Mouse (Mus musculus): ENCODE measurements around the gene Xrcc6. TPM values are rescaled to one million over a fixed set of nuclear protein-coding genes. Genes with fewer than 3 reads are reported as not detected.

The Xrcc6 gene
- total and polyA plus RNA-seq, 2 experiments from 2014 or later, result 29.5 to 34.8 TPM

GRCm38 (mm10) chr15:82019288-82019687 lies 31.7 kb downstream of the Xrcc6 start:
- Histone ChIP-seq H3K36me3 (ENCODE audit: insufficient read depth) (peaks cover 22% of the 10 kb centered on the region), H3K4me3 (ENCODE audit: low read depth, low read length) (no peak overlapping the region), H3K4me2 (ENCODE audit: low read depth) (no peak overlapping the region), H3K27me3 (ENCODE audit: insufficient read depth, low read length) (no peaks in the 10 kb centered on the region), H3K9me3 (ENCODE audit: low read length) (no peaks in the 10 kb centered on the region), H3K4me1 (ENCODE audit: insufficient read depth) (peaks cover 9% of the 10 kb centered on the region; the same call in 1 of the 2 replicates), H3K9ac (no peak overlapping the region), H3K27ac (ENCODE audit: low read depth, low read length) (no peak overlapping the region)
- 69% methylated on average over 3 of the region's 3 CpGs for WGBS
- ATAC-seq (no peak), DNase-seq (no peak)
- no peak for TF ChIP-seq CTCF (IDR thresholded peaks at IDR 0.05; ENCODE audit: low read depth)

- H3K4me3 ChIP-seq (ENCODE audit: low read depth, low read length), result no peak overlapping the region
- H3K4me1 ChIP-seq (ENCODE audit: insufficient read depth), result no peaks in the 10 kb centered on the region
- H3K4me2 ChIP-seq (ENCODE audit: low read depth), result no peak overlapping the region
- no peaks in the 10 kb centered on the region for H3K27me3 ChIP-seq (ENCODE audit: insufficient read depth, low read length)
- peaks cover 55% of the 10 kb centered on the region for H3K36me3 ChIP-seq (ENCODE audit: insufficient read depth)
- no peak overlapping the region for H3K9ac ChIP-seq
- TF ChIP-seq CTCF (IDR thresholded peaks at IDR 0.05; ENCODE audit: low read depth), result no peak
- no peak for ATAC-seq
- no peaks in the 10 kb centered on the region for H3K9me3 ChIP-seq (ENCODE audit: low read length)
- no peak overlapping the region for H3K27ac ChIP-seq (ENCODE audit: low read depth, low read length)
- no peak for DNase-seq
- 87% methylated on average over 13 of the region's 13 CpGs for WGBS
These were observed 35.0 kb downstream of the Xrcc6 start for GRCm38 (mm10) chr15:82022535-82023088.

- no peak for TF ChIP-seq CTCF (IDR thresholded peaks at IDR 0.05; ENCODE audit: low read depth)
- Histone ChIP-seq H3K36me3 (ENCODE audit: insufficient read depth) (peaks cover 66% of the 10 kb centered on the region), H3K27me3 (ENCODE audit: insufficient read depth, low read length) (no peaks in the 10 kb centered on the region), H3K4me2 (ENCODE audit: low read depth) (no peak overlapping the region), H3K9me3 (ENCODE audit: low read length) (no peaks in the 10 kb centered on the region), H3K27ac (ENCODE audit: low read depth, low read length) (no peak overlapping the region), H3K4me3 (ENCODE audit: low read depth, low read length) (no peak overlapping the region), H3K9ac (no peak overlapping the region), H3K4me1 (ENCODE audit: insufficient read depth) (no peaks in the 10 kb centered on the region)
- DNase-seq (no peak), ATAC-seq (no peak)
- WGBS, result 92% methylated on average over 6 of the region's 6 CpGs
These were observed 36.5 kb downstream of the Xrcc6 start for GRCm38 (mm10) chr15:82023965-82024635.

GRCm38 (mm10) chr15:82027276-82027675 lies 39.6 kb downstream of the Xrcc6 start:
- Histone ChIP-seq H3K9me3 (ENCODE audit: low read length) (no peaks in the 10 kb centered on the region), H3K4me2 (ENCODE audit: low read depth) (no peak overlapping the region), H3K9ac (no peak overlapping the region), H3K4me1 (ENCODE audit: insufficient read depth) (no peaks in the 10 kb centered on the region), H3K4me3 (ENCODE audit: low read depth, low read length) (no peak overlapping the region), H3K36me3 (ENCODE audit: insufficient read depth) (peaks cover 93% of the 10 kb centered on the region), H3K27ac (ENCODE audit: low read depth, low read length) (no peak overlapping the region), H3K27me3 (ENCODE audit: insufficient read depth, low read length) (no peaks in the 10 kb centered on the region)
- DNase-seq (no peak), ATAC-seq (no peak)
- TF ChIP-seq CTCF (IDR thresholded peaks at IDR 0.05; ENCODE audit: low read depth), result no peak
- WGBS, result 95% methylated on average over 7 of the region's 7 CpGs

- no peaks in the 10 kb centered on the region for H3K27me3 ChIP-seq (ENCODE audit: insufficient read depth, low read length)
- H3K27ac ChIP-seq (ENCODE audit: low read depth, low read length), result no peak overlapping the region
- TF ChIP-seq CTCF (IDR thresholded peaks at IDR 0.05; ENCODE audit: low read depth), result no peak
- no peak overlapping the region for H3K4me3 ChIP-seq (ENCODE audit: low read depth, low read length)
- H3K36me3 ChIP-seq (ENCODE audit: insufficient read depth), result peaks cover 91% of the 10 kb centered on the region
- H3K4me1 ChIP-seq (ENCODE audit: insufficient read depth), result no peaks in the 10 kb centered on the region
- no peak overlapping the region for H3K4me2 ChIP-seq (ENCODE audit: low read depth)
- ATAC-seq (no peak), DNase-seq (no peak)
- no peaks in the 10 kb centered on the region for H3K9me3 ChIP-seq (ENCODE audit: low read length)
- whole genome bisulfite sequencing, result 94% methylated on average over 7 of the region's 7 CpGs
- no peak overlapping the region for H3K9ac ChIP-seq
These were observed 40.1 kb downstream of the Xrcc6 start for GRCm38 (mm10) chr15:82027726-82028125.

DNA sequence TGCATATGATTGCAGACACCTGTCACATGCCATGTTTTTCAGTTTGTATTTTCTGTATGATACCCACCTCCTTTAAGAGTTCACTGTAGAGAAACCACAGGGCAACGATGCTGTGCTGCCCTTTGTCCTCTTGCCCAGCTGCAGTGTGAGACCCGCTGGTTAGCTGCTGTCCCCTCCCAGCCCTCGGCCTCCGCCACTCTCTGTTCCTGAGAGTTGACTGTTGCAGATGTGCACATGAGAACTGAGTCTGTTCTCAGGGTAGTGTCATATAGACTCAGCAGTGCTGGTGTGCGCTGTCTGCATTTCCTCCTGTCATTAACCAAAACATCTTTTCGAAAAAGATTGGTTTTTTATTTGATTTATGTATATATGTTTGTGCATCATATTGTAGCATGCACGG lies 44.8 kb downstream of the Xrcc6 start:
- ATAC-seq, result no peak
- H3K27me3 ChIP-seq (ENCODE audit: insufficient read depth, low read length), result no peaks in the 10 kb centered on the region
- no peak overlapping the region for H3K4me3 ChIP-seq (ENCODE audit: low read depth, low read length)
- no peak overlapping the region for H3K9ac ChIP-seq
- no peak for DNase-seq
- no peak overlapping the region for H3K4me2 ChIP-seq (ENCODE audit: low read depth)
- no peaks in the 10 kb centered on the region for H3K9me3 ChIP-seq (ENCODE audit: low read length)
- H3K27ac ChIP-seq (ENCODE audit: low read depth, low read length), result no peak overlapping the region
- no peak for TF ChIP-seq CTCF (IDR thresholded peaks at IDR 0.05; ENCODE audit: low read depth)
- H3K4me1 ChIP-seq (ENCODE audit: insufficient read depth), result no peaks in the 10 kb centered on the region
- peaks cover 73% of the 10 kb centered on the region for H3K36me3 ChIP-seq (ENCODE audit: insufficient read depth)
- WGBS, result 88% methylated on average over 7 of the region's 7 CpGs

GRCm38 (mm10) chr15:82033762-82034161 lies 46.1 kb downstream of the Xrcc6 start, which contains the start of gene Desi1:
Desi1 (minus strand) TSS chr15:82033862.
- H3K36me3 ChIP-seq (ENCODE audit: insufficient read depth), result peaks cover 75% of the 10 kb centered on the region
- no peak for TF ChIP-seq CTCF (IDR thresholded peaks at IDR 0.05; ENCODE audit: low read depth)

More at GRCm38 (mm10) chr15:82033762-82034161, 46.1 kb downstream of the Xrcc6 start, which contains the start of gene Desi1:
- Histone ChIP-seq H3K4me3 (ENCODE audit: low read depth, low read length) (no peak within 1 kb of the TSS), H3K4me2 (ENCODE audit: low read depth) (no peak within 1 kb of the TSS), H3K27ac (ENCODE audit: low read depth, low read length) (no peak within 1 kb of the TSS), H3K9ac (no peak within 1 kb of the TSS), H3K27me3 (ENCODE audit: insufficient read depth, low read length) (no peaks in the 10 kb centered on the region), H3K9me3 (ENCODE audit: low read length) (no peaks in the 10 kb centered on the region), H3K4me1 (ENCODE audit: insufficient read depth) (no peaks in the 10 kb centered on the region)
- no peak for DNase-seq
- no peak for ATAC-seq
- WGBS, result 90% methylated on average over 4 of the region's 4 CpGs

Measured in forebrain, postnatal 0 days (tissue).